Mouse (Mus musculus) myocyte (in vitro differentiated cells): ENCODE data around the gene Zfp385c. TPM values are rescaled to one million over a fixed set of nuclear protein-coding genes. Genes with fewer than 3 reads are reported as not detected.

ENCODE experiments used
- H3K27me3 ChIP-seq: one replicate; pipeline ENCODE4 v1.6.1; 2011; ENCODE audit not compliant: control insufficient read depth, insufficient read depth, insufficient read length
- H3K36me3 ChIP-seq: one replicate; pipeline ENCODE4 v1.6.1; 2011; ENCODE audit not compliant: control insufficient read depth, insufficient read depth
- H3K4me2 ChIP-seq: one replicate; pipeline ENCODE4 v1.6.1; 2011; ENCODE audit warnings: low read depth, control low read depth
- H3K4me3 ChIP-seq: one replicate; pipeline ENCODE4 v1.5.1; 2011; ENCODE audit warnings: mild to moderate bottlenecking, control low read depth, moderate library complexity
- H3K79me2 ChIP-seq: one replicate; pipeline ENCODE4 v1.6.1; 2011; ENCODE audit not compliant: control insufficient read depth, insufficient read depth
- H3ac ChIP-seq: one replicate; pipeline ENCODE4 v1.6.1; 2011; ENCODE audit not compliant: control insufficient read depth, insufficient read length
- CEBPB ChIP-seq: IDR thresholded peaks from 2 replicates; pipeline ENCODE4 v1.6.1; 2011; ENCODE audit warnings: mild to moderate bottlenecking, moderate library complexity; ENCODE audit not compliant: poor library complexity, insufficient read depth, severe bottlenecking
- E2F4 ChIP-seq: IDR thresholded peaks from one replicate; pipeline ENCODE4 v1.6.1; 2011; ENCODE audit warnings: mild to moderate bottlenecking, control low read depth, moderate library complexity; ENCODE audit not compliant: insufficient read depth
- MAX ChIP-seq: IDR thresholded peaks from one replicate; pipeline ENCODE4 v1.6.1; 2011; ENCODE audit warnings: low read depth, mild to moderate bottlenecking, control low read depth
- MYOD1 ChIP-seq, 3 experiments: IDR thresholded peaks; one replicate each; pipeline ENCODE4 v1.6.1; 2011; ENCODE audit warnings: control low read depth in 2 of 3, low read depth in 2 of 3, mild to moderate bottlenecking in 2 of 3, moderate library complexity in 1 of 3; ENCODE audit not compliant: insufficient read length in 2 of 3, control insufficient read depth in 1 of 3
- MYOG ChIP-seq, 3 experiments: IDR thresholded peaks; one replicate each; pipeline ENCODE4 v1.6.1; 2011; ENCODE audit warnings: control low read depth in 2 of 3, low read depth in 2 of 3, mild to moderate bottlenecking in 2 of 3; ENCODE audit not compliant: insufficient read length in 2 of 3, control insufficient read depth in 1 of 3, insufficient read depth in 1 of 3
- POLR2A ChIP-seq: IDR thresholded peaks from one replicate; pipeline ENCODE4 v1.6.1; 2011; ENCODE audit warnings: low read depth, mild to moderate bottlenecking, control low read depth, moderate library complexity; ENCODE audit not compliant: insufficient read length
- POLR2AphosphoS2 ChIP-seq: IDR thresholded peaks from one replicate; pipeline ENCODE4 v1.6.1; 2011; ENCODE audit warnings: low read depth, control low read depth; ENCODE audit not compliant: insufficient read length
- REST ChIP-seq: IDR thresholded peaks from one replicate; pipeline ENCODE4 v1.6.1; 2011; ENCODE audit warnings: mild to moderate bottlenecking, control low read depth, moderate library complexity; ENCODE audit not compliant: insufficient read depth, insufficient read length
- SRF ChIP-seq: IDR thresholded peaks from one replicate; pipeline ENCODE4 v1.6.1; 2011; ENCODE audit warnings: low read depth; ENCODE audit not compliant: control insufficient read depth, insufficient read length
- TCF12 ChIP-seq: IDR thresholded peaks from one replicate; pipeline ENCODE4 v1.6.1; 2011; ENCODE audit warnings: mild to moderate bottlenecking, control low read depth; ENCODE audit not compliant: poor library complexity, insufficient read depth, severe bottlenecking
- TCF3 ChIP-seq: IDR thresholded peaks from one replicate; pipeline ENCODE4 v1.6.1; 2011; ENCODE audit warnings: low read depth, control low read depth; ENCODE audit not compliant: insufficient read length
- USF1 ChIP-seq: IDR thresholded peaks from one replicate; pipeline ENCODE4 v1.6.1; 2011; ENCODE audit warnings: low read depth, mild to moderate bottlenecking, control low read depth, moderate library complexity
- polyA plus RNA-seq: library from polyadenylated mRNA; unstranded; fragments of >200 nt; fragmentation: generic; extraction: Trizol; gene quantifications from one replicate; pipeline ENCODE4 v1.2.1, GENCODE M21; 2012; ENCODE audit warnings: missing spikeins

Gene Zfp385c
- polyA plus RNA-seq, 1 experiment: 0.24 TPM

GRCm38 (mm10) chr11:100687265-100687664, 5.0 kb downstream of the Zfp385c start:
- Histone ChIP-seq H3ac (no peak overlapping the region), H3K27me3 (no peaks in the 10 kb centered on the region), H3K4me3 (no peak overlapping the region), H3K4me2 (no peak overlapping the region), H3K36me3 (no peaks in the 10 kb centered on the region), H3K79me2 (no peaks in the 10 kb centered on the region)
- TF ChIP-seq MAX (no peak), MYOD1 (IDR thresholded peaks at IDR 0.05; ENCODE audit: control insufficient read depth in 1 of 3, insufficient read length in 2 of 3, low read depth in 2 of 3) (no peak), TCF12 (no peak), REST (no peak), E2F4 (no peak), POLR2A (no peak)

GRCm38 (mm10) chr11:100685371-100685770, 6.9 kb downstream of the Zfp385c start:
- TF ChIP-seq MYOD1 (IDR thresholded peaks at IDR 0.05; ENCODE audit: control insufficient read depth in 1 of 3, insufficient read length in 2 of 3, low read depth in 2 of 3) (peak in 2 of 3 experiments; percentile 28 to 76), TCF12 (peak; percentile 36), E2F4 (no peak), MYOG (IDR thresholded peaks at IDR 0.05; ENCODE audit: control insufficient read depth in 1 of 3, insufficient read depth in 1 of 3, insufficient read length in 2 of 3, low read depth in 2 of 3) (peak in 2 of 3 experiments; percentile 60 to 69)

DNA sequence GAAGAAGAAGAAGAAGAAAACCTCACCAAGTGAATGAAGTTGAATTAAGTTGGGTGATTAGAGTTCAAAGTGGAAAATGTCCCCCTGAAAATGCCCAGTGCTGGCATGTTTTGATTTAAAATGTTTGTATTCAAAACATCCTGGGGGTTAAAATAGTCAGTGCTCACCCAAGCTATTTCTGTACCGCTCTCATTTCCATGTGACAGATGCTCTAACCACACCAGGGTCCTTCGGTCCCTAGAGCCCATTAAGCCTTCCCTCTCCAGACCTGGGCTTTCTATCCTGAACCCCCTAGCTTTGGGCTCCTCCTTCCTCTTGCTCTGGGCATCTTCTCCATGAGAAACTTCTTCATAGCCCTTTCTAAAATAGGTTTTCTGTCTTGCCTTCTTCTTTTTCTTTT, 8.2 kb downstream of the Zfp385c start:
- H3K36me3 ChIP-seq: no peaks in the 10 kb centered on the region
- no peak overlapping the region for H3ac ChIP-seq
- no peaks in the 10 kb centered on the region for H3K27me3 ChIP-seq
- no peak overlapping the region for H3K4me3 ChIP-seq
- TF ChIP-seq USF1 (no peak), CEBPB (no peak), MYOD1 (IDR thresholded peaks at IDR 0.05; ENCODE audit: control insufficient read depth in 1 of 3, insufficient read length in 2 of 3, low read depth in 2 of 3) (peak in 1 of 3 experiments; percentile 7)
- H3K4me2 ChIP-seq: peak overlapping the region; percentile 30
- H3K79me2 ChIP-seq: no peaks in the 10 kb centered on the region

More at GRCm38 (mm10) chr11:100685371-100685770, 6.9 kb downstream of the Zfp385c start:
- Histone ChIP-seq H3ac (no peak overlapping the region), H3K79me2 (no peaks in the 10 kb centered on the region), H3K27me3 (no peaks in the 10 kb centered on the region), H3K4me2 (no peak overlapping the region), H3K4me3 (no peak overlapping the region), H3K36me3 (no peaks in the 10 kb centered on the region)

DNA sequence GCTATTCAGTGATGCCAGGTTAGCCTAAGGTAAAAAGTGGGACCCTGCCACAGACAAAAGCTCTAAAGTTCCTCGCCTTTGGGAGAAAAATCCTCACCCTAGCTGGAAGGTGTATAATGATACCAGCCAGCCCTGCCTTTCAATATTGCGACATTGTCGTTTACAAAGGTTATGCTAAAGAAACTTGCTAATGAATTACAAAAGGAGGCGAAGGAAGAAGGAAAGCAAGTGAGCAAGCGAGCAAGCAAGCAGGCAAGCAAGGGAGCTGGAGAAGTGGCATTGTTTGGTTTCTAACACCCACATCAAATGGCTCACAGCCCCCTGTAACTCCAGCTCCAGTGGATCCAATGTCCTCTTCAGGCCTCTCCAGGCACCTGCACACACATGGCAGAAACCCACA, 9.7 kb downstream of the Zfp385c start:
- Histone ChIP-seq H3K36me3 (no peaks in the 10 kb centered on the region), H3K4me2 (peak overlapping the region; percentile 42), H3K27me3 (no peaks in the 10 kb centered on the region), H3K79me2 (no peaks in the 10 kb centered on the region), H3ac (no peak overlapping the region), H3K4me3 (no peak overlapping the region)
- TF ChIP-seq MYOG (IDR thresholded peaks at IDR 0.05; ENCODE audit: control insufficient read depth in 1 of 3, insufficient read depth in 1 of 3, insufficient read length in 2 of 3, low read depth in 2 of 3): peak in 1 of 3 experiments; percentile 8
- TF ChIP-seq POLR2A: no peak
- no peak for TF ChIP-seq USF1

DNA sequence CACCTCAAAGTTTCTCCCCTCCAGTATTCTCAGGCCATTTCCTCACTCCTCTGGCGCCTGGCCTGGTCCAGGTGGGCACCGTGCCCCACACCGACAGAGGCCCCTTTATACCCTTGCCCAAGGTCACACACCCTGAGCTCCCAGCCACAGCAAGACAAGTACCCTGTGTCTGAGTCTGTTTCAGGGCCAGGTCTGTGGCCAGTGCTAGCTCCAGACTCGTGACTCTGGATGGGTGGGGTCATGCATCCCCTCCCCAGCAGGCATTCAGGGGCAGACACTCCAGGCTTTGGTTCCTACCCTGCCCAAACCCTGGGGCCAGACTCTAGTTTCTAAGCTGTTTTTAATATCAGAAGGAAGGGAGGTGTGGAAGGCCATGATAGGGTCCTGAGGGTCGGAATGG, 10.4 kb downstream of the Zfp385c start:
- H3K4me3 ChIP-seq: no peak overlapping the region
- H3K36me3 ChIP-seq: no peaks in the 10 kb centered on the region
- no peak overlapping the region for H3ac ChIP-seq
- H3K27me3 ChIP-seq: no peaks in the 10 kb centered on the region
- no peaks in the 10 kb centered on the region for H3K79me2 ChIP-seq
- no peak overlapping the region for H3K4me2 ChIP-seq
- TF ChIP-seq MYOG (IDR thresholded peaks at IDR 0.05; ENCODE audit: control insufficient read depth in 1 of 3, insufficient read depth in 1 of 3, insufficient read length in 2 of 3, low read depth in 2 of 3) (no peak), CEBPB (no peak), TCF3 (no peak), MYOD1 (IDR thresholded peaks at IDR 0.05; ENCODE audit: control insufficient read depth in 1 of 3, insufficient read length in 2 of 3, low read depth in 2 of 3) (no peak), SRF (no peak), USF1 (no peak), MAX (no peak), E2F4 (no peak), POLR2A (no peak)

- no peak overlapping the region for H3K4me3 ChIP-seq
- no peaks in the 10 kb centered on the region for H3K36me3 ChIP-seq
- H3ac ChIP-seq: no peak overlapping the region
- H3K79me2 ChIP-seq: no peaks in the 10 kb centered on the region
- H3K4me2 ChIP-seq: peak overlapping the region; percentile 50
- peaks cover 18% of the 10 kb centered on the region for H3K27me3 ChIP-seq
- TF ChIP-seq POLR2AphosphoS2: no peak
- TF ChIP-seq POLR2A: no peak
- no peak for TF ChIP-seq TCF3
- no peak for TF ChIP-seq MYOD1 (IDR thresholded peaks at IDR 0.05; ENCODE audit: control insufficient read depth in 1 of 3, insufficient read length in 2 of 3, low read depth in 2 of 3)
- no peak for TF ChIP-seq MAX
- no peak for TF ChIP-seq CEBPB
- TF ChIP-seq TCF12: no peak
- TF ChIP-seq E2F4: no peak
- no peak for TF ChIP-seq MYOG (IDR thresholded peaks at IDR 0.05; ENCODE audit: control insufficient read depth in 1 of 3, insufficient read depth in 1 of 3, insufficient read length in 2 of 3, low read depth in 2 of 3)
- TF ChIP-seq USF1: no peak
- no peak for TF ChIP-seq SRF
- no peak for TF ChIP-seq REST
Measured at GRCm38 (mm10) chr11:100677810-100678209, 14.4 kb downstream of the Zfp385c start.
